Mouse (Mus musculus): ENCODE measurements at regions not wholly inside any gene's neighbourhood (a gene's known extent, or its start where the extent isn't known, plus 50 kb on each side); places are given as distances from the start of the nearest gene placed in this dataset.

DNA sequence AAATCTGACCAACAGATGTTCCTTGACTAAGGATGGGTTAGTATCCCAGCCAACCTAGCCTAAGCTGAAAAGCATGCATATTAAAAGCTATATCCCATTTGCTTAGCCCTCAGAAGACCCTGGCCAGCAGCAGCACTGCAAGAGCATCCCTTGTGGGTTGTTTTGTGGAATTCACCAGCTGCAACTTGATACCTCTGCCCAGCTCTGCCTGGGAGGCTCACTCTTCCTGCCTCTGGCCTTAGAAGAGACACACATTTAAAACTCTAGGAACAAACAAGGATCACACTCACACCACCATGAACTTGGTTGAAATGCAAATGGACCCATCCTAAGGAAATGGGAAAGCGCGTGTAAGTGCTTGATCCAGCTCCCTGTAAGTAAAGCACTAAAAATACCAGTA lies 107.7 kb upstream of the Arl4c start:
- no peak for DNase-seq (ENCODE audit: low spot score in 2 of 2)

DNA sequence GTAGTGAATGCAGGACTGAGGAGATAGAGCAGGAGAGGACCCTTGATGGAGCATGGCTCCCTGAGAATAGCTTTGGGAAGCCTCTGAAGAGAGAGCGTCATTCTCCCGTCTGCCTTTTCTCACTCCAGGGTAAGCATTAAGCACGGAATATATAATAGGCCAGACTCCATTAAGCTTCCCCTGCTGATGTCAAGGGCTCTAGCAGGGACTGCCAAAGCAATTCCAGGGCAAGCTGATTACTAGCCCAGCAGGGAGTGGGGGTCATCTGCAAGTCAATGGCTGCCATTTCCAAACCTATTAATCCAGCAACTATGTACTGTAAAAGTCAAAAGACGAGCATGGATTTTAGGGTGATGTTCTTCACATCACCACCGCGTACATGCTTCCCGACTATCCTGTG lies 111.2 kb upstream of the Arl4c start:
- DNase-seq (ENCODE audit: low spot score in 2 of 2): no peak

DNA sequence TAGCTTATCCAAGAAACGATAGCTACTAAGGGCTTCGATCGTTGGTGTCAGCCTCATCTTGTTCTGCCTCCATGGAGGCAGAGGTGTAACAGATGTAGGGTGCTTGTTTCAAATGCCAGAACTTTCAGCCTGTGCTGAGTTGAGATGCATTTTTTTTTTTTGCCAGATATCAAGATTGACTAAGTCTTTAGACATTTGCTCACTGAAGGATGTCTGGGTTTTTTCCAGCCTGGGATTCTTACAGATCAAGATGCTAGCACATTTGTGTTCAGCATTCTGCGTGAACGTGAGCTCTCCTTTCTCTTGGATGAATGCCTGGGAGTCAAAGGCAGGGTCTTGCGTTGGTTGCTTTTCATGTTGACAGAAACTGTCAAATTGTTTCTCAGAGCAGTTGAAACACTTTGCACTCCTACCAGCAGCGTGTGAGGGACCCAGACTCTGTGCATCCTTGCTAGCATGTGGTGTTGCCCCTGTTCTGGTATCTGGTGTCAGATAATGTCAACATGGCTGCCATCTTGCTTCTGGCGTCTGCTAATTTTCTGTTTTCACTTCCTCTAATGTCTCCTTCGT lies 114.4 kb upstream of the Arl4c start:
- DNase-seq (ENCODE audit: low spot score in 2 of 2): no peak

DNA sequence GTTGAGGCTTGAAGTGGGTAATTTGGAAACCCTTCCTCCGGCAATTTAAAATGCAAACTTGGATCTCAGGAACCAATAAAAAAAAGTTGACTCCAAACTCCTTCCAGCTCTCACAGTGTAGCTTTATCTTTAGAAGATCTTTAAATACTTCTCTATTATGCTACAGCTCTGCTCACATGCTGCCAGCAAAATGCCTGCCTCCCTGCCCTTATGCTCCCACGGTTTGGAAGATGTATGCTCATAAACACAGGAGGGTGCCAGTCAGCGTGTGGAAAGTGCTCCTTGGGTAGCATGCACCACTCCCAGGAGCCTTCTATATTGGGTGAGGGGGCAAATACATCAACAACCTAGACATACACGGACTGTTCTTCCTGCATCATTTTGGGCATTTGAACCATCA lies 123.2 kb upstream of the Arl4c start:
- no peak for DNase-seq (ENCODE audit: low spot score in 2 of 2)

DNA sequence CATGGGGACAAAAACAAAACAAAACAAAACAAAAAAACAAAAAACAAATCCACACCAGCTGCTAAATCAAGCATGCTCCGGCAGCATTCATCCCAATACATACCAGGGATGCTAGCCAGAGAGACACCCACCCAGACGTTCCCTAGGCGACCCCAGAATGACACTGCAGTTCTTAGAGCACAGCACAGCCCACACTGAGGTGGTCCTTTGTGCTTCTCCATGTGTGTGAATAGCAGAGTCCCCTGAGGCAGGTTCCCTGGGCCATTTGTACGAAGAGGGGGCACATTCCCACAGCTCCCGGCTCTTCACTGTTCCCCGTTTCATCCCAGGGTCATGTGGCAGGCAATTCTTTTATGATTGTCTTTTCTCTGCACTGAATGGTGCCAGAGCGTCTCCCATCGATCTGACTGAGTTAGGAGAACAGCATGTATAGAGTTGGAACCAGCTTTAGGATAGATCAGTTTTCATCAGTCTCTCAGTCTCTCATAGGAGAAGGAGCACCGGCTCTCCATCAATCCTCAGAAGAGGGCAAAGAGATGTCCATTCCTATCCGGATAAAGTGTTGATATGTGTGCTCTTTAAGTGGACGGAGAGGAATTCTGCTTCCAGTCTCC lies 136.7 kb upstream of the Arl4c start:
- no peak for DNase-seq (ENCODE audit: low spot score in 2 of 2)

DNA sequence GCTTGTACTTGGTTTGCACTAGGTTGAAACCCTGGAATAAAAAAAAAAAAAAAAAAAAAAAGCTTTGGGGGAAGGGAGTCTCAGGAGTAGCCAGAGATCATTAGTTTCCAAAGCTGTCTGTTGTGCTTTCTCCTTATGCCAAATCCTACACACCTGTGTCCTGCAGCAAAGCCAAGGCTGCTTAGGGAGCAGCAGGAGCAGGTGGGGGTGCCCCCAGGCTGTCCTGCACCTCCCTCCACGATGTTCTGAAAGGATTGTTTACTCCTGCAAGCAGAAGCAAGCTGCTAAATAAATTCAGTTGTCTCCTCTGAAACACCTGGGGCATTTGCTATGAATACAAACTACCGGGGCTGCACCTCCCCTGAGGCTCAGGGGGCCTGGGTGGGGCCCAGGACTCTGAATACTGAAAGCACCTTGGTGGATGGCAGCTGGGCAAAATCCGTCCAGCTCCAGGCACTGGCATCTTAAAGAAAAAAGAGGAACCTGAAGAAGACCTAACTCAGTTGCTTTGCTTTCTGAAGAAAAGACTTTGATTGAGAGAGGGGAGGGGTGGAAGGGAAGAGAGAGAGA lies 137.5 kb upstream of the Arl4c start:
- DNase-seq (ENCODE audit: low spot score in 2 of 2): no peak

DNA sequence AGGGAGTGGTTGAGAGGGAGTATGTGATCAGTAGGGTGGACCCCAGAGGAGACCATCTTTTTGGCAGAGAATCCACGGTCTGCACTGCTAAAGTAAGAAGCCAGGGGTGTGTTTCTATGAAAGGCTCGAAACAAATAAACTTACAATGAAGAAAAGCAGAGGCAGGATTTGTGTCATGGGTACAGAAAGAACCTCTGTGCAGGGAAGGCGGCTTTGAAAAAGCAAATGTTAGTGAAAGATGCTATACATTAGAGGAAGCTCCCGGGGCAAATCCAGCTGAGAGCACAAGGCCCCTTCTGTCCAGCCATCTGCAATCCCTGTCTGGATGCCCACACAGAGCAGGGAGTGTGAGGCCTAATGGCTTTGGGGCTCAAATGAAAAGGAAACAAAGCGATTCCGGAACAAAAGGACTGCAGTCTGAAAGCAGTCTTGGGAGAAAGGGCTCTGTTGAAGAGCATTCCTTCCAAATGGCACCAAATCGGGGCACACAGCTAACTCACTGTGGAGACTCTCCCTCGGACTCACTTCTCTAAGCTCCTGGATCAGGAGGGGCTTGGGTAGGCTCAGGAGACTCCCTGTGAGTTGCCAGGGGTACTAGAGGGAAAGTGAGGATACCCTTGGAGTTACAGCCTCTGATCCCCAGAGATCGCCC lies 138.1 kb upstream of the Arl4c start:
- no peak for DNase-seq (ENCODE audit: low spot score in 2 of 2)

DNA sequence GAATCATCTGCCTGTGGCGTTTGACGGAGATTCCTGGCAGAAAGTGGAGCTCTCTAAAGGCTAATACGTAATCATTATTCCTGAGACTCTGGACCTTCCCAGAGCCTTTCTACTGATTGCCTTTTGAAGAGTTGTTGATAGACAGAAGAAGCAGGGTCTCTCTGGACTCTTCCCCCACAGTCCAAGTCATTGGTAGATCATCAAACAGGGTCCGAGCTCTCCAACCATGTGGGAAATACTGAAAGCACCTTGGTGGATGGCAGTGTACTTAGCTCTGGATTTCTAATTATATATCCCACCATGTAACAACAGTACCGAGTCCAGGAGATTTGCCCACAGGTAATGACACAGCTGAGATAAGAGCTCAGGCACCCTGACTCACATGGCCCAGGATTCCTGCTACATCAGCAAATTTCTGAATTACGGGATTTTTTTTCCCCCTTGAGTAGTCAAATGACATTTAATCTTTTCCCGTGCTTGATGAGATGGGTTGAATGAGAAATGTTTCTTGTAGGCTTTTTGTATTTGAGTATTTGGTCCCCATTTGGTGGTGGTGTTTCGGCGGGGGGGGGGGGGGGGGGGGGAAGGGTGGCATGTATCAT lies 139.1 kb upstream of the Arl4c start:
- DNase-seq (ENCODE audit: low spot score in 2 of 2): no peak

DNA sequence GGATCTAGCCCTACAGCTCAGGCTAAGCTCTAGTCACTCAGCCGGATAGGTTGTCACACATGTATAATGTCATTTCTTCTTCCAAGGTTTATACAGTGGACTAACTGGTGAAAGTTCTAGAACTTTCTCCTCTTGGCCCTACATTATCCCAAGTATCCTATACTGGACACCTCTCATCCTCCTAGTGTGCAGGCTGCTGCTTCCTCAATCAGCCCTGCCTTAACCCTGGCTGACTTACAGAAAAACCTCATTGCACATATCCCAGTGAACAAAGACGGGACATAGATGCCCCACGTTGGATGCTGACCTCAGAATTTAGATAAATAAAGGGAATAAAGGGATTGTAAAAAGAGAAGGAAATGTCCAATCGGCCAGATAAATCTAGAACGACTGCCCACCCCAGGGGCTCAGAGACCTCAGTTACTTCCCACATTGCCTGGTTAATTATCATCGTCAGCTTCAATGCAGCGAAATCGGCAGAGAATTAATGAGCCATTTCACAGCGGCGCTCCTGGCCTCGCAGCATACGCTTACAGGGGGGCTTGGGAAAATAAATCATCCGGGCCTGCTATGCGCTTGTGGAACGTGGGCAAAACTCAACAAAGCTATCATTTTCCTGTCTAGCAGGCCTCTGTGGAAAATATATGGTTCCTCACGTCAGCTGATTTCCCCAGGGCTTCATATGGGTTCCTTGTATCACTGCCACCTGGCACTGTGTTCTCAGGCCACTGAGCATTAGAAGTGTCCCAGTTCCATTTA lies 145.5 kb upstream of the Arl4c start:
- no peak for DNase-seq (ENCODE audit: low spot score in 2 of 2)

DNA sequence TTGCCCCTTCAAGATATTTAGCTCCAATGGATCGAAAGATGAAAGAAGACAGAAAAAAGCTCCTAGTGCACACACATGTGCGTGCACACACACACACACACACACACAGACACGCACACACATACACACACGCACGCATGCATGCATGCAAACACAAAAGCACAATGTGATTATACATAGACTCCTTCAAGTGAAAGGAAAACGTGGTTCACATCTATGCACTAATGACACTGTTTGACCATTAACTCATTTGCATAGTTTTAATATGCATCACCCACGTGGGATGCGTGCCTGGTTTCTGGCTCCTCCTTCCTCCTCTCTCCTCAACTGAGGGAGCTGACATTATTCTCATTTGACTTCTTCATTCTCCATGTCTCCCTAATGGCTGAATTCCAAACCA lies 146.2 kb upstream of the Arl4c start:
- DNase-seq (ENCODE audit: low spot score in 2 of 2): no peak

DNA sequence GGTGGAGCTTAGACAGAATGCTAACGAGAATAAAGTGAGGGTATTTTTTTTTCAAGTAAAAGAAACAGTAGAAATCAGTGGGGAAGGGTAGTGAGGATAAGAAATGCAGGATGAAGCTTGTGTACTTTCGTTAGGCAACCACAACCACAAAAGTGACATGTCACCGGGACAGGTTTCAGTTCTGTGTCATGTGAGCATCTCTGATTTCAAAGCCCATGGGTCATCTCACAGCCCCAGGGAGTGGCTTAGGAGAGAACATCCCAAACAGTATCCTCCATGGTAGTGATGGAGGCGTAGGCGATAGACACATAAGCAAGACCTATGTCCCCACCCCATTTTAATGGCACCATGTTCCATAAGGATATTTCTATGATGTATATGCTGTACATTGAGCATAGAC lies 147.4 kb upstream of the Arl4c start:
- no peak for DNase-seq (ENCODE audit: low spot score in 2 of 2)

DNA sequence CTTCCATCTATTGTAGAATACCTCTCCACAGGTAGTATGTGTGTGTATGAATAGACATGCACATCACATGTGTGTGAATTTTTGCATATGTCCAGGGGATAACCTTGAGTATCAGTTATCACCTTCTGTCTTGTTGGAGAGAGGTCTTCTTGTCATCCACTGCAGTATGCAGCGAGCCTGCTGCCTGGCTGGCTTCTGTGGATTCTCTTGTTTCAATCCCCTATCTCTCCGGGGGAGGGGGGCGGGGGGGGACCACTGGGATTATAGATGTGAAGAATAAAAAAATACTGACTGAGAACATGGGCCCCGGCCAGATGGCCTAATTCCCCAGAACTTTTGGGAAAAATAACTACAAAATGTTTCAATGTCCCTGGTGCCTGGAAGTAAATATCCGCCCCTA lies 149.9 kb upstream of the Arl4c start:
- DNase-seq (ENCODE audit: low spot score in 2 of 2): no peak

DNA sequence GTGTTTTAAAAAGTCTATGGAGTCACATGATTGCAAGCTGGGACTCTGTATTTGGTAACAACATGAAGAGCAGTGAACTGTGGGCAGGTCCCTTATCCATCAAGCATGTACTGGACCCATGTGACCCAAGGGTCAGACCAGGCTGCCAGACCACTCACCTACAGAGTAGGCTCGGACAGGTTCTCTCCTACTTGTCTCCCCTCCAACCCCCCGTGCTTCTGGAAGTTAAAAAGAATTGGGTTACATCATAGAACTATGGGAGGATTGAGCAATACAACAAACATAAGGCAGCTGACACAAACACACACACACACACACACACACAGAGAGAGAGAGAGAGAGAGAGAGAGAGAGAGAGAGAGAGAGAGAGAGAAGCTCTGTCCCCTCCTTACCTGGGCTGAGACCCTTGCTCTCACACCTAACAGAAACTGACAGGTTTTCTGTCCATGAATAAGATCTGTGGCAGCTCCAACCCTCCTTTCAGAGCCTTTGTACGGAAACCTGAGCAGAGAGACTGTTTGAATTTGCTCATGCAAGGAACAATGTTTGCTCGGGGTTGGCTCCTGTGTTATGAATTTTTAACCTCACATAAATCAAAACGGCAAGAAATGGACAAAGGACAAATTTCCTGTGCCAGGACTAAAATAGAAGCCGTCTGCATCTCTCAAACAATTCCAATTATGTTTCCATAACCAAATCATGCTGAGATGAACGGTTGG lies 159.0 kb upstream of the Arl4c start:
- no peak for DNase-seq (ENCODE audit: low spot score in 2 of 2)

DNA sequence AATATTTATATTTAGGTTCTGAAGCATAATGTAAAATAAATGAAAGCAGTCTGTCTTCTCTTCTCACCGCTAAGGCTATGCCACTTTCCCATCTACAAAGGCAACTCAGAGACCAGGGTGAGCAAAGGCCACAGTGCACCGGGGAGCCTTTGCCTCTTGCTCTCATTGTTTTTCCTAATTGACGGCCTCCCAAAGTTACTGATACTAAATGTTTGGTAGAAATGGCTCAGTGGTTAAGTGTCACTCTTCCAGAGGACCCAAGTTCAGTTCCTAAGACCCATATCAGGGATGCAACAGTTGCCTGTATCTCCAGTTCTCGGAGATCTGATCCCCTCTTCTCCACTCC lies 159.5 kb upstream of the Arl4c start:
- no peak for DNase-seq (ENCODE audit: low spot score in 2 of 2)

DNA sequence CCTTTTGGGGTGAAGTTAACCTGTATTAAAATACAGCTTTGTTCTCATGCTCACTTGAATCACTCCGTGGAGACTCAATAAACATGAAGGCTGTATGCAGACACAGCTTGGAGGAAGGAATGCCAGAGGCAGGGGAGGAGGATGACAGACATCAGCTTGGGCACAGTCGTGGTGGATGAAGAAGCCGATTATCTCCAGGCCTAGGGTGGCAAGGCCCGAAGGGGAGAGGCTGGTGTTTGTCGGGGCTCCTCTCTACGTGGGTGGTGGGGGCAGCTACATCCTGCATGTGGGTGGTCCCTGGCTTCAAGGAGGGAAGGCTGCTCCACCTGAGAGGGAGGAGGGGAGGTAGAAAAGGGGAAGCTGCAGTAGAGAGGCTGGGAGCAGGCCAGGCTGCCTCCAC lies 163.4 kb upstream of the Arl4c start:
- no peak for DNase-seq (ENCODE audit: low spot score in 2 of 2)

DNA sequence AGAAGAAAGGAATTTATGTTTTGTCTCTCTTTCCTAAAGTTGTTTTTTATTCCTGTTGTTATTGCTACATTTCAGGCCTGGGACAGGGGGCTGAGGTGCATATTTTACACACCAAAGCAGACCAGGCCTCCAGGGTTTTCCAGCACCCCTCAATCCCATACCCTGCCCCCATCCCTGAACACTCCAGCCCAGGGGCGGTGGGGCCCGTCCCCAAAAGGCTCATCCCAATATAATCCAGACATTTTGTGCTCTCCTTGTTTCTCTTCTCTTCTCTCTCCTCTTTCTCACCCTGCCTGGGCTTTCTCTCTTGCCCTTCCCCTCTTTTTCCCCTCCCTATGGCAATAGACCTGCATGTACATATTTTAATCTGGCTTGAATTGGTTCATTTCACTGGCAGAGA lies 164.6 kb upstream of the Arl4c start:
- DNase-seq (ENCODE audit: low spot score in 2 of 2): no peak

DNA sequence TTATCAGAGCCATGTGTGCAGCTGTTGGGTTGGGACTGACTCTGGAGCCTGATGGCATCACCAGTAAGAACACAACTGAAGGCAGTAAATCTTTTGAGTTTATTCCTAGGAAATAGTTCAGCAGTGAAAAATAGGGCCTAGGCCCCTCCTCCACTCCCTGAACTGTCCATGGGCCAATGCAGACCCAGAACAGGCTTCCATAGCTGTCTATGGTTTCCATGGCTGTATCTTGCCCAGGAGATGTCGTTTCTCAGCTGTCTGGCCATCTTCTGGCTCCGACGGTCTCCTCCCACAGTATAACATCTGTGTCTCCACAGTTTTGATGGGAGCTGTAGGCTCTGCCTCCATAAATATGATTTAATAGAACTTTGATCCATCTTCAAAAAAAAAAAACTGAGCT lies 165.1 kb upstream of the Arl4c start:
- DNase-seq (ENCODE audit: low spot score in 2 of 2): no peak

DNA sequence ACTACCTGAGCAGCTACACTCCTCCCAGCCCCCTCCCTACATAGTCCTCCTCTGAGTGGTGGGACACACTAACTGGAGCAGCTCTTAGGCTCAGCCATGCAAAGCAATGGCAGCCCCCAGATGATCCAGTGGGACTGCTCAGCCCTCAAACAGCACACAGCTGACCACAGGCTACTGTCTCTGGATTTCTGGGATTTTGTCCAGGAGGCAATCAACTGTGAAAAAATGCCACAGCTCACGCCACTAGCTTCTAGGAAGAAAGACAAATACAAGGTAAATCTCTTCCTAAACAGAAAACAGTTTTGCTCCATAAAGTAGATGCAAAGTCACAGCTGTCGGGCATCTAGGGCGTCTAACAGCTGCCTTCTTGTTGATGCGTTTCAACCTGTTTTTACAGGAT lies 167.9 kb upstream of the Arl4c start:
- DNase-seq (ENCODE audit: low spot score in 2 of 2): no peak

DNA sequence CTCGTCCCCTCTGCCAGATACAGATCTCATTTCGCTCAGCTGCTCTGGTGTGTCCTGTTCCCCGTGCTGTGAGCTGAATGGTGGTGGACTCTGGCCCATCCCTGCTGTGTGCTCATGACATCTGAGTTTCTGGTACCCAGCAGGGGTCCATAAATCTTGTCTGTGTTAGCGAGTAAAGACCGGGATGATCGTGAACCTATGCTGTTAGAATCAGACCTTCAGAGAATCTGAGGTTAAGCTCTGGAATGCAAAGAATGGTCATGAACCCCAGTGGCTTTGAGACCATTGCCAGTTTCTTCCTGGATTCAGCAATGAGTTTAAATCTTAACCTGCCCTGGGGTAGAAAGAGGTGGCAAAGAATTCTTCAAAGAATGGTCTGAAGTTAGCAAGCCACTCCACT lies 173.3 kb upstream of the Arl4c start:
- DNase-seq (ENCODE audit: low spot score in 2 of 2): no peak

DNA sequence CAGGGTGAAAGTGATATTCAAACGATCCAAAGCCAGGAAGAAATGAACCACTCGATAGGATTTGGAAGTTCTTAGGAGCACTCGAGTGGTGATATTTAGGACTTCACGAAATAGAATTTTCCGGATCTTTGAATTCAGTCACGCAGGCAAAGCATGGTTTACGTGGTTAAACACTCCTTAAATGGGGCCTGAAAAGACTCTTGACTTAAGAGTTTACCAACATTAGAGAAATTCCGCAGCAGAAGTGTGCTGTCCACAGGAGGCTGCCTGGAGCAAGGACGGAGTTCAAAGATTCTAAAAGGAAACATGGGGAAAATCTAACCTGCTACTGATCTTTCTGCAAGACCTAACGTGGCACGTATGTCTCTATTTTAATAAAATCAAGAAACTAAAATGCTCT lies 175.4 kb upstream of the Arl4c start:
- DNase-seq (ENCODE audit: low spot score in 2 of 2): no peak

DNA sequence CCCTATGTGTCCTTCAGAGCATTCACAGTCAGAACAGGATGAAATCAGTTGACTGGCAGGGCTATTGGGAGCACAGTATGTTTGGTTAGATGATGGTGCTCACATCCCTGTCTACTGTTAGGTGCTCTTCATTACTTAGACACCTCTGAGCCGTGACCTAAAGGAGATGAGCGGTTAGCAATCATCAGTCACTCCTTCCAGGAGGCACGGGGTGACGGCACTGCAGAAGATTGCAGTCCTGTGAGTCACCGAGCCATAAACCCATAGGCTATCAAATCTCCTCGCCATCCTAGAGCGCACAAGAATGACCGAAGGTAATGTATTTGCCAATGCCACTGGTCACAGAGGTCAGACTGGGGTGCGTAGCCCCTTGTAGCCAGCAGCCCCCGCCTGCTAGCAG lies 176.8 kb upstream of the Arl4c start:
- DNase-seq (ENCODE audit: low spot score in 2 of 2): no peak

DNA sequence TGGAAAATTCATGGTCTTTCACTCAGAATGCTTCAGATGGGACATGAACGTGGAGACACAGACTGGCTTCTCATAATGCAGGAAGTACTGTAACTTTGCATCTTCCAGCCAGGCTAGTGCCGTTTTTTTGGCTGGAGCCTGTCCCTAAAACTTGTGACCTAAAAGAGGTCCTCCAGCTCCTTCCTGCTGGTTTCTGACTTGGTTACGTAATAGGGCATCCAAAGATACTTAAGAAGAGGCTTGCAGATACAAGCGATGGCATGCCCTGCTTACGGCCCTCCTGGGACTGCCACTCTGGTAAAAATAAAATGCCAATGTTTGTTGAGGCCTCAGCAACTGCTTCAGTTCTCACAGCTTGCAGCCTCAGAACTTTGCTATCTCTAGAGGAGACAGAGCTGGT lies 177.3 kb upstream of the Arl4c start:
- DNase-seq (ENCODE audit: low spot score in 2 of 2): no peak

All from frontal cortex, postnatal 25 days (tissue).